Mouse (Mus musculus) inflammation-experienced regulatory T-cells, adult 6 months (primary cell): ENCODE results near the gene Txn2. TPM values are rescaled to one million over a fixed set of nuclear protein-coding genes. Genes with fewer than 3 reads are reported as not detected.
"Not testable (repeated sequence)": the region's sequence is repeated elsewhere in the genome, so short reads cannot be mapped to it uniquely, and the experiment has no call there.

Source experiments
- ATAC-seq: one replicate; pipeline ENCODE4 v1.8.0; 2017
- polyA plus RNA-seq, 3 experiments: library from polyadenylated mRNA; unstranded; fragments of 100-300 nt; shearing (Covaris generic); gene quantifications; one replicate each; pipeline ENCODE4 v1.2.1; 2017

Gene Txn2
- polyA plus RNA-seq, 3 experiments from 2014 or later: 178 to 243 (median 221) TPM

DNA sequence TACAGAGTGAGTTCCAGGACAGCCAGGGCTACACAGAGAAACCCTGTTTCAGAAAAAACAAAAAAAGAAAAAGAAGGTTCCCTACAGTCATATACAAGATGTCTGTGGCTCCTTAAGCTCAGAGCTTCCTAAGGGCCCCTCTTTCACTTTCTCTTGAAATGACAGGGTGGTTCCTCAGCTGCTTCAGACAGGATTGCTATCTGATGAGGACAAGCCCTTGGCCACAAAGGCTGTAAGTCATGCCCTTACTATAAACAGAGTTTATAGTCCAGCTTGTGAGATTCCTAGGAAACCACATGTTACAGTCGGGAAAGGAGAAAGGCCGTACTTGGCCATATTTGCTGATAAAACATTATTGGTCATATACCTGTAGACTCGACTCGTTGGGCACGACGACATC, 52.9 kb downstream of the Txn2 start:
- no peak for ATAC-seq

DNA sequence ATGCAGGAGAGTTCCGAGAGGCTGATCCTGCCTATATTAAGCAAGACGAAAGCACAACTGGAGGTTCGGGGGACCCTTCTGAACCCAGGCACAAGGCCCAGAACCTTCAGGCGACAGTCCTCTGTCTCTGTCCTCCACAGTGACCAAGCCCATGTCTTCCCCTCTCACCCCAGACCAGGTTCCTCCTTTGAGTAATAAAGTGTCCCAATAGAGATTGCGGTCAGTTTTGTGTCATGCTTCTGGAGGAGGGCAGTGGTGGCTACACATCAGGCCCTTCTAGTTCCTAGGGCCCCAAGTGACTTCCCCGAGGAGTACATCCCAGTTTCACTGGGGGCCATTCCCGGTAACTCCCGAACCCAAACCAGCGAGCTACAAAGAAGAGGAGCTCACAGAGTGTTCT, 54.0 kb downstream of the Txn2 start:
- ATAC-seq: no peak

GRCm38 (mm10) chr15:77874310-77874709, 54.5 kb downstream of the Txn2 start:
- ATAC-seq: no peak

- ATAC-seq: no peak
Observed at GRCm38 (mm10) chr15:77873564-77873963, 55.2 kb downstream of the Txn2 start.

DNA sequence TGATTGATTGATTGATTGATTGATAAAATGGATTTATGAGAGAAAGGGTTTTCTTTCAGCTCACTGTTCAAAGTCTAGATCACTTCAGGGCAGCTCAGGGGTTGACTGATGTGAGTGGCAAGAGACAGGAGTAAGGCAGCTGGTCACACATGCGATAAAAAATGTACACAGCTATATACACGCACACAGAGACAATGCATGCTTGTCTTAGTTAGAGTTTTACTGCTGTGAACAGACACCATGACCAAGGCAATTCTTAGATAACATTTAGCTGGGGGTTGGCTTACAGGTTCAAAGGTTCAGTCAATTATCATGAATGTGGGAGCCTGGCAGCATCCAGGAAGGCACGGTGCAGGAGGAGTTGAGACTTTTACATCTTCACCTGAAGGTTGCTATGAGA, 55.8 kb downstream of the Txn2 start:
- ATAC-seq: no peak

GRCm38 (mm10) chr15:77868340-77868739, 60.5 kb downstream of the Txn2 start:
- ATAC-seq: no peak

DNA sequence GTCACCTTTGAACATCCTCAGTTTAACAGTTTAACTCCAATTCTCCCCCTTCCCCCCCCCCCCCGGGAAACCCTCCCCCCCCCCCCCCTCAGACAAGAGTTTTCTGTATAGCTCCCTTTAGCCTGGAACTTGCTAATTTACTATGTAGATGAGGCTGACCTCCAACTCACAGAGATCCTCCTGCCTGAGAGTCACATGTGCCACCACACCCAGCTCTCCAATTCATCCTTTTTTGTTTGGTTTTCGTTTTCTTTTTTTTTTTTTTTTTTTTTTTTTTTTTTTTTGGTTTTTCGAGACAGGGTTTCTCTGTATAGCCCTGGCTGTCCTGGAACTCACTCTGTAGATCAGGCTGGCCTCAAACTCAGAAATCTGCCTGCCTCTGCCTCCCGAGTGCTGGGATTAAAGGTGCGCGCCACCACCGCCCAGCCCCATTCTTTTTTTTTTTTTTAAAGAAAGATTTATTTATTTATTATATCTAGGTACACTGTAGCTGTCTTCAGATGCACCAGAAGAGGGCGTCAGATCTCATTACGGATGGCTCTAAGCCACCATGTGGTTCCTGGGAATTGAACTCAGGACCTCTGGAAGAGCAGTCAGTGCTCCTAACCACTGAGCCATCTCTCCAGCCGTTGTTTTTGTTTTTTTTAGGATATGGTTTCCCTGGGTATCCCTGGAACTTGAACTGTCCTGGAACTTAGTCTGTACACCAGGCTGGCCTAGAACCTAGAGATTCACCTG, 61.4 kb downstream of the Txn2 start:
- not testable (repeated sequence) for ATAC-seq

DNA sequence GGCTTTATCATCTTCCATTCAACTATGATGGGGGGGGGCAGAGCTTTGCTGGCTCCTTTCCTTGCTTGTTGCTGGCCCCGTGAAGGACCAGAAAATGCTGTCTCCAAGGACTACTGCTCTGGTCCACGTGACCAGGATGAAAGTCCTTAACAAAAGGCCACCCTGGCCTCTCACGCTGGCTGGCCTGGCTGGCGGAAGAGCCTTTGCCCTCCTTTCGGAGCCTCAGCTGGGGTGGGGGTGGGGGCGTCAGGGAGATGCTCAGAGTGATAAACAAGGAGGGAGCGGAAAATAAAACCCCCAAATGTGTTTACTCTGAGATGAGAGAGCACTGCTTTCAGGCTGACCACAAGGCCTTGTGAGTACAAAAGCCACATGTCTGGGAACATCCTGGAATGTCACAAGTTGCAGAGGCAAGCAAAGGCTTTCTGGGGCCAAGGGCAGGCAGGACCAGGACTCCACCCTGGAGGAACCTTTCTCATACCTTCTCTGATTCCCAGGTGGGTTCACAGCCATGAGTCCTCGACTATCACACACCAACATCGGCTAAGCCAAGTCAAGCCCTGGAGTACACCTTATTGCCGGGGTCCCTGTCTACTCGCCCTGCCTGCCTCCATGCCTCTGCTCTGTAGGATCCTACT, 62.1 kb downstream of the Txn2 start:
- no peak for ATAC-seq

Other genes with a start within 250 kb of the Txn2 start
- 100 to 1,000 TPM in 1 of 3 experiments, 10 to 100 TPM in 2; 64.9 to 108 (median 93.0) TPM for gene Apol7e, start 230.1 kb downstream of the Txn2 start, polyA plus RNA-seq
- 10 to 100 TPM in 2 of 3 experiments, 1 to 10 TPM in 1; 8.5 to 51.6 (median 42.3) TPM for gene Apol9b, start 200.0 kb downstream of the Txn2 start, polyA plus RNA-seq
- gene Apol8, start 172.0 kb downstream of the Txn2 start, polyA plus RNA-seq: 1 to 10 TPM in 1 of 3 experiments, not detected in 2; 1.2 TPM
- gene Myh9, start 86.8 kb downstream of the Txn2 start, polyA plus RNA-seq: 100 to 1,000 TPM; 218 to 293 (median 259) TPM
- gene Foxred2, start 27.7 kb upstream of the Txn2 start, polyA plus RNA-seq: 1 to 10 TPM; 1.5 to 4.6 (median 2.5) TPM
- gene Eif3d, start 41.8 kb upstream of the Txn2 start, polyA plus RNA-seq: 100 to 1,000 TPM; 129 to 182 (median 175) TPM
- gene Cacng2, start 191.0 kb upstream of the Txn2 start, polyA plus RNA-seq: not detected
- gene Ift27, start 245.1 kb upstream of the Txn2 start, polyA plus RNA-seq: 10 to 100 TPM; 60.2 to 65.9 (median 62.0) TPM